Mouse (Mus musculus) limb, embryonic 10.5 days (tissue): ENCODE data around the gene Arl3. TPM values are rescaled to one million over a fixed set of nuclear protein-coding genes. Genes with fewer than 3 reads are reported as not detected.

Source experiments
- DNase-seq: peaks from one replicate; pipeline ENCODE4 v3.0.0-alpha.2; 2017; ENCODE audit warnings: low spot score
- H3K27ac ChIP-seq: fragments of 300-500 bp; sonication (generic); 2 replicates; pipeline ENCODE4 v1.5.1; 2016; ENCODE audit warnings: mild to moderate bottlenecking
- H3K27me3 ChIP-seq: fragments of 300-500 bp; sonication (generic); 2 replicates; pipeline ENCODE4 v1.6.1; 2016; ENCODE audit warnings: low read depth, mild to moderate bottlenecking; ENCODE audit not compliant: poor library complexity, severe bottlenecking
- H3K36me3 ChIP-seq: fragments of 300-500 bp; sonication (generic); 2 replicates; pipeline ENCODE4 v1.6.1; 2016; ENCODE audit warnings: mild to moderate bottlenecking, moderate library complexity
- H3K4me1 ChIP-seq: fragments of 300-500 bp; sonication (generic); 2 replicates; pipeline ENCODE4 v1.6.1; 2016
- H3K4me3 ChIP-seq: fragments of 300-500 bp; sonication (generic); 2 replicates; pipeline ENCODE4 v1.5.1; 2016; ENCODE audit warnings: mild to moderate bottlenecking, moderate library complexity
- H3K9me3 ChIP-seq: fragments of 300-500 bp; sonication (generic); replicated peaks from 2 replicates; pipeline ENCODE4 v1.6.1; 2016; ENCODE audit warnings: mild to moderate bottlenecking
- WGBS: fragments of 180-500 bp; shearing (Covaris S2); methylation state at CpG from one replicate; pipeline ENCODE4 v1.1.7; 2016; 5-methylcytosine and 5-hydroxymethylcytosine counted together
- polyA plus RNA-seq: library from polyadenylated mRNA; unstranded; fragments of >200 nt; fragmentation: Nextera tagmentation; extraction: Ambion mirVana; gene quantifications from 2 replicates; pipeline ENCODE4 v1.2.1, GENCODE M21; 2016

The Arl3 gene
- polyA plus RNA-seq, 1 experiment from 2014 or later = 164 TPM

- no peak for DNase-seq
- H3K4me1 ChIP-seq = no peaks in the 10 kb centered on the region
Observed at GRCm38 (mm10) chr19:46547565-46547964, 25.4 kb downstream of the Arl3 start.

GRCm38 (mm10) chr19:46542750-46543149 lies 30.2 kb downstream of the Arl3 start:
- no peaks in the 10 kb centered on the region for H3K4me1 ChIP-seq
- no peaks in the 10 kb centered on the region for H3K27me3 ChIP-seq
- no peaks in the 10 kb centered on the region for H3K9me3 ChIP-seq
- H3K36me3 ChIP-seq = peaks cover 74% of the 10 kb centered on the region
- no peak overlapping the region for H3K4me3 ChIP-seq
- H3K27ac ChIP-seq = no peak overlapping the region
- 90% methylated on average over 8 of the region's 8 CpGs for WGBS
- DNase-seq = no peak

More at GRCm38 (mm10) chr19:46547565-46547964, 25.4 kb downstream of the Arl3 start:
- no peak overlapping the region for H3K27ac ChIP-seq
- H3K4me3 ChIP-seq = no peak overlapping the region
- peaks cover 73% of the 10 kb centered on the region for H3K36me3 ChIP-seq
- no peaks in the 10 kb centered on the region for H3K9me3 ChIP-seq
- WGBS = 88% methylated on average over 6 of the region's 6 CpGs
- H3K27me3 ChIP-seq = no peaks in the 10 kb centered on the region

- WGBS = 82% methylated on average over 6 of the region's 6 CpGs
- Histone ChIP-seq H3K27ac (no peak overlapping the region), H3K4me3 (no peak overlapping the region), H3K4me1 (peaks cover 17% of the 10 kb centered on the region), H3K9me3 (no peaks in the 10 kb centered on the region), H3K36me3 (peaks cover 63% of the 10 kb centered on the region), H3K27me3 (no peaks in the 10 kb centered on the region)
- DNase-seq = no peak
Observed at GRCm38 (mm10) chr19:46538213-46538612, 34.8 kb downstream of the Arl3 start.

DNA sequence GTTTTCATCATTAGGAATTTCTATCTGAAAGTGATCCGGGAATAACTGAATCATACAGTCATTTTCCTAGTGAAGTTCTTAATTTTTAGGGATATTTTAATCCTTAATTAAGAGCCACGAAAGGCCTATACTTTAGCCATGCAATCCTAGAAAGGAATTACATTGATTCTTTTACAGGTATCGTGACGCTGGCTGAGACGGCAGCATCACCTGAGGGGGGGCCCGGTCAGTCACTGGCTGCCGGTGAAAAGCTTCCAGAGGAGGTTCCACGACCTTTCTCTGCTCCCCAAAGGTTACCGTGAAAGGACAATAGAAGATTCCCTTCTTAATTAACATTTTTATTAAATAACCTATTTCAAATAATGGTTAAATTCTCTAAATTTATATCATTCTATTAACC lies 35.6 kb downstream of the Arl3 start:
- WGBS = 93% methylated on average over 9 of the region's 9 CpGs
- Histone ChIP-seq H3K27ac (no peak overlapping the region), H3K9me3 (no peaks in the 10 kb centered on the region), H3K27me3 (no peaks in the 10 kb centered on the region), H3K4me1 (peaks cover 26% of the 10 kb centered on the region), H3K36me3 (peaks cover 54% of the 10 kb centered on the region), H3K4me3 (no peak overlapping the region)
- no peak for DNase-seq

DNA sequence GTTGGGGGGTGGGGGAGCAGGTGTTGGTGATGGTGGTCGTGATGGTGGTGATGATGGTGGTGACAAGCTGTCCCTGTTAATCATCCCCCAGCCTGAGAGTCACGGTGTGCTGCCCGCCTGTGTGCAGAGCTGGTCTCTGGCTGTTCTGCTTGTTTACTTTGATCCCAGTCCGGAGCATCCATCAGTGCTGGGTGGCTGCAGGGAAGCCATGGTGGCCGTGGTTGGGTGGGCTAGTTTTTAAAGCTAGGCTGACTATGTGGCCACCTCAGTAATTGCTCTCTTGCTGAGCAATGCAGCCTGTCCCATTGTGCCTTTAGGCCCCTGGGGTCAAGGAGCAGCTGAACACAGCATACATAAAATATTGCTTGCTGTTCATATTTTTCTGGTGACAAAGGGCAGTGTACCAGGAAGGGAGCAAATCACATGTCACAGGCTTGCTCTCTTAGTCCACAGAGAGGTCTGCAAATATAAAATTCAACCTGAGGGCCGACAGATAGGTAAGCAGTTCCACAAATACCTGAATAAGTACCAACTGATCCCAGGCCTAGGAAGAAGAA lies 38.4 kb downstream of the Arl3 start:
- no peak for DNase-seq
- H3K4me1 ChIP-seq = peaks cover 53% of the 10 kb centered on the region
- H3K27ac ChIP-seq = no peak overlapping the region

GRCm38 (mm10) chr19:46533525-46533924 lies 39.5 kb downstream of the Arl3 start:
- H3K36me3 ChIP-seq = peaks cover 22% of the 10 kb centered on the region
- 50% methylated on average over 5 of the region's 5 CpGs for WGBS
- no peaks in the 10 kb centered on the region for H3K27me3 ChIP-seq
- peaks cover 64% of the 10 kb centered on the region for H3K4me1 ChIP-seq
- DNase-seq = no peak
- 0 out of 2 replicates have a peak overlapping the region, but pooled peaks have one; percentile 34 for H3K27ac ChIP-seq
- H3K9me3 ChIP-seq = no peaks in the 10 kb centered on the region
- no peak overlapping the region for H3K4me3 ChIP-seq

More for the DNA sequence above, 38.4 kb downstream of the Arl3 start:
- WGBS = 43% methylated on average over 6 of the region's 6 CpGs
- Histone ChIP-seq H3K27me3 (no peaks in the 10 kb centered on the region), H3K9me3 (no peaks in the 10 kb centered on the region), H3K4me3 (no peak overlapping the region), H3K36me3 (peaks cover 27% of the 10 kb centered on the region)

DNA sequence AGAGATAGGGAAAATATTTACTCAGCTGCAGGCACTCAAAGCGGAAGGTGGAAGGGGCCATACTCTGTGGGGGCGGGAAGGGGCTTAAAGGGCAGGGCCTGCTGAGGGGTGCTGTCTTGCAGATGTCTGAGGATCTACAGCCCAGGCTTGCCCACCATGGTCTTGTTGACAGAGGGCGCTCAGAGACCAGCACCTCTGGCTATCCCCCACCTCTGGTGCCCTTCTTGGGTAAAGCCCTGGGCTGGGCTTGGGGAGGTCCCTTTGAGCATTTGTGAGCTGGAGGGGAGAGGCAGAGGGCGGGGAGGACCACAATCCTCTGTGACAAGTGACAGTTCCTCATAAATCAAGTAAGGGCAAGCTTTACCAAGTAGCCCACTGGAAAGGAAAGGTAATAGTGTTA lies 39.9 kb downstream of the Arl3 start:
- Histone ChIP-seq H3K27ac (0 out of 2 replicates have a peak overlapping the region, but pooled peaks have one; percentile 34), H3K9me3 (no peaks in the 10 kb centered on the region), H3K36me3 (peaks cover 20% of the 10 kb centered on the region), H3K4me1 (peaks cover 68% of the 10 kb centered on the region), H3K4me3 (no peak overlapping the region), H3K27me3 (no peaks in the 10 kb centered on the region)
- WGBS = 40% methylated on average over 4 of the region's 4 CpGs
- DNase-seq = no peak

- WGBS = 18% methylated on average over 10 of the region's 10 CpGs
- peaks cover 16% of the 10 kb centered on the region for H3K36me3 ChIP-seq
- H3K27ac ChIP-seq = peak overlapping the region; percentile 50
- DNase-seq = peak; percentile 49
- H3K27me3 ChIP-seq = 0 out of 2 replicates have a peak, but pooled peaks cover 4% of the 10 kb centered on the region
- H3K9me3 ChIP-seq = no peaks in the 10 kb centered on the region
- no peak overlapping the region for H3K4me3 ChIP-seq
- peaks cover 78% of the 10 kb centered on the region for H3K4me1 ChIP-seq
Observed at GRCm38 (mm10) chr19:46532031-46532688, 40.8 kb downstream of the Arl3 start.

DNA sequence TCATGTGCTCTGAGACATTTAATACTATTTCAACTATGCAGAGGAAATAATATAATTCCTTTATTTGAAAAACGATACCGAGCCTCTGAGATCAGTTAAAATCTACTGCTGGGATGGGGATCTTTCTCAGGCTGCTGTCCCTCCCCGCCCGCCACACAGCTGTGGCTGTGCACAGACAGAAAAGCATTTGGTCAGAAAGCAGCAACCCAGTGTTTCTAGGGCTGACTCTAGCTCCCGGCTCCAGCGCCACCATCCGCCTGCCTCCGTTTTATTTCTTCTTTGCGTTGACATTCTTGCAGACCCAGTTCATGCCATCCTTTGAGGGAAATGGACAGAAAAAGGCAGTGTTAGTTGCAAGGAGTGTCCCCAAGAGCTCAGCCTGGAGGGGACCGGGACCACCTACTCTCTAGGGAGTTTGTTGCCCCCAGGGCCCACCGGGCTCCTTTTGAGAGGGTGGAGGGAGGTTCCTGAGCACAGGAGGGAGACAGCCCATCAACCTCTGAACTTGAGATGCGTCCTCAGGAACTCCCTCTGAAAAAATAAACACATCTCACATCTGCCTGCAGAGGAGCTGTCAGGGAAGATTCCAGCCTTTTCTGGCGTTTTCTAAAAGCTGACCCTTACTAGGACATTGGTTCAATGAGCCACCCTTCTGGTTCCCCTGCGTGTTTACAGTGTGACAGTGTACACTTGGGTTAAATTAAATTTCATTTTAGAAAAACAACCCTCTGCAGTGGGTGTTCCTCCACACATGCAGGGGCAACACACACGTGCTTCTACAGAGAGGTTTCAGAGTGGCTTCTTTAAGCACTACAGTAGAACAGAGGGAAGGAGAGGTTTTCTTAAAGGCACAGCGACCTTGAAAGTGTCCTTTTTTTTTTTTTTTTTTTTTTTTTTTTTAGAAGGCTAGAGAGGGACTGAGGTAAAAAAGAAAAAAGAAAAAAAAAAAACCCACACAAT lies 41.6 kb downstream of the Arl3 start:
- peaks cover 84% of the 10 kb centered on the region for H3K4me1 ChIP-seq
- 10% methylated on average over 16 of the region's 16 CpGs for WGBS
- peak; percentile 53 for DNase-seq
- peak overlapping the region; percentile 7; the same call in 1 of the 2 replicates for H3K4me3 ChIP-seq
- H3K36me3 ChIP-seq = peaks cover 11% of the 10 kb centered on the region
- H3K9me3 ChIP-seq = no peaks in the 10 kb centered on the region
- 0 out of 2 replicates have a peak, but pooled peaks cover 5% of the 10 kb centered on the region for H3K27me3 ChIP-seq
- no peak overlapping the region for H3K27ac ChIP-seq

DNA sequence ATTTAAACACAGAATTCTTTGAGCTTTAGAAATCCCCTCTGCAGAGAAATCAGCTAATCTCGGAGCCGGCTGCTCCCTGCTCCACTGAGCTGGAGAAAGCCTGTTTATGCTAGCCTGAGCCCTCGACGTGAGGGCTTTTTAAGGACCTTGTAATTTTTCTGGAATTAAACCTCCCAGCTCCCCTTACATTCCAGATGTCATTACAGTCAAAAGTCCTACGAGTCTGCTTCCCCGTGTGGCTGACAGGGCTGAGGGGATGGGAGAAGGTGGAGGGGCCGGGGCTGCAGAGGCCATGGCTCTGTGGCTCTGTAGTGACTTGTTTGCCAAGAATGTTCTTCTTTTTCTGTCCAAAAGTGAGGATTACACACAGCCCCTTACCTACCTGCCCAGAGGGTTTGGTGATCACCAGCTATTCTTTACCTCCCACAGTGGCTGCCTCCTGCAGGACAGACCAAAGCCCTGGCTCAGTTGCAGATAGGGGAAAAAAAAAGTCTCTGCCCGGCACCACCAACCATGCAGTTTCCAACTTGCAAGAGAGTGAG lies 42.5 kb downstream of the Arl3 start:
- DNase-seq = peak; percentile 40
- H3K4me1 ChIP-seq = peaks cover 92% of the 10 kb centered on the region
- 0 out of 2 replicates have a peak, but pooled peaks cover 5% of the 10 kb centered on the region for H3K27me3 ChIP-seq
- H3K4me3 ChIP-seq = peak overlapping the region; percentile 46; the same call in 1 of the 2 replicates
- peaks cover 5% of the 10 kb centered on the region; the same call in 1 of the 2 replicates for H3K36me3 ChIP-seq
- peak overlapping the region; percentile 85 for H3K27ac ChIP-seq
- WGBS = 13% methylated on average over 8 of the region's 8 CpGs
- H3K9me3 ChIP-seq = no peaks in the 10 kb centered on the region

GRCm38 (mm10) chr19:46529601-46530448 lies 43.2 kb downstream of the Arl3 start:
- Histone ChIP-seq H3K27ac (peak overlapping the region; percentile 85), H3K9me3 (no peaks in the 10 kb centered on the region), H3K27me3 (0 out of 2 replicates have a peak, but pooled peaks cover 5% of the 10 kb centered on the region), H3K36me3 (peaks cover 5% of the 10 kb centered on the region; the same call in 1 of the 2 replicates), H3K4me1 (peaks cover 96% of the 10 kb centered on the region), H3K4me3 (peak overlapping the region; percentile 46)
- WGBS = 6% methylated on average over 13 of the region's 13 CpGs
- DNase-seq = peak; percentile 57
